Mouse (Mus musculus): ENCODE data around the gene Arhgap29.

GRCm38 (mm10) chr3:122047402-122047801, 95.1 kb downstream of the Arhgap29 start:
- TF ChIP-seq POLR2A (IDR thresholded peaks at IDR 0.05; ENCODE audit: low read depth, low read length) (no peak), CTCF (IDR thresholded peaks at IDR 0.05; ENCODE audit: extremely low read depth, insufficient read depth, insufficient read length, insufficient replicate concordance) (no peak)

Data from spleen, adult 2 months (tissue).